Mouse (Mus musculus) MEL (cell line): ENCODE measurements at regions not wholly inside any gene's neighbourhood (a gene's known extent, or its start where the extent isn't known, plus 50 kb on each side); places are given as distances from the start of the nearest gene placed in this dataset.

Source experiments
- DNase-seq: peaks from one replicate; pipeline ENCODE4 v3.0.0; 2011; ENCODE audit warnings: low read depth, low spot score
- H3K27ac ChIP-seq: 2 replicates; pipeline ENCODE4 v1.5.1; 2012; ENCODE audit warnings: low read depth, mild to moderate bottlenecking, control low read depth, low read length, moderate library complexity; ENCODE audit not compliant: control insufficient read depth
- H3K27me3 ChIP-seq, 2 experiments: fragments of 150-350 bp in 1 of 2; sonication (generic) in 1 of 2; 2 replicates each; pipeline ENCODE4 v1.6.1; 2012; ENCODE audit warnings: low read length in 2 of 2, mild to moderate bottlenecking in 2 of 2, improper control_type of control experiment in 1 of 2, moderate library complexity in 1 of 2; ENCODE audit not compliant: insufficient read depth in 2 of 2, control insufficient read depth in 1 of 2
- H3K36me3 ChIP-seq, 2 experiments: 2 replicates each; pipeline ENCODE4 v1.6.1; 2012 to 2014; ENCODE audit warnings: low read length in 2 of 2, improper control_type of control experiment in 1 of 2, inconsistent platforms in 1 of 2, mild to moderate bottlenecking in 1 of 2; ENCODE audit not compliant: insufficient read depth in 2 of 2, control insufficient read depth in 1 of 2
- H3K4me1 ChIP-seq, 2 experiments: fragments of 150-350 bp in 1 of 2; sonication (generic) in 1 of 2; 2 replicates each; pipeline ENCODE4 v1.6.1; 2012; ENCODE audit warnings: low read length in 2 of 2, improper control_type of control experiment in 1 of 2, mild to moderate bottlenecking in 1 of 2; ENCODE audit not compliant: insufficient read depth in 2 of 2, control insufficient read depth in 1 of 2
- H3K4me3 ChIP-seq, 2 experiments: fragments of 150-350 bp in 1 of 2; sonication (generic) in 1 of 2; 2 replicates each; pipeline ENCODE4 v1.5.1; 2012; ENCODE audit warnings: low read depth in 2 of 2, low read length in 2 of 2, mild to moderate bottlenecking in 2 of 2, moderate library complexity in 2 of 2, control low read depth in 1 of 2, improper control_type of control experiment in 1 of 2; ENCODE audit not compliant: control insufficient read depth in 1 of 2, insufficient read depth in 1 of 2
- H3K79me2 ChIP-seq: 2 replicates; pipeline ENCODE4 v1.6.1; 2012; ENCODE audit warnings: mild to moderate bottlenecking, low read length, moderate library complexity; ENCODE audit not compliant: control insufficient read depth, poor library complexity, insufficient read depth
- H3K9ac ChIP-seq: 2 replicates; pipeline ENCODE4 v1.6.1; 2012; ENCODE audit warnings: low read depth, mild to moderate bottlenecking, control low read depth, low read length, moderate library complexity; ENCODE audit not compliant: control insufficient read depth, poor library complexity, severe bottlenecking
- H3K9me3 ChIP-seq: fragments of 150-350 bp; sonication (generic); replicated peaks from 2 replicates; pipeline ENCODE4 v1.6.1; 2012; ENCODE audit warnings: mild to moderate bottlenecking, low read length, improper control_type of control experiment, moderate library complexity; ENCODE audit not compliant: insufficient read depth
- CHD1 ChIP-seq: IDR thresholded peaks from 2 replicates; pipeline ENCODE4 v1.6.1; 2012; ENCODE audit warnings: low read depth, mild to moderate bottlenecking, inconsistent platforms, low read length, improper control_type of control experiment
- CHD2 ChIP-seq: IDR thresholded peaks from 2 replicates; pipeline ENCODE4 v1.6.1; 2011; ENCODE audit warnings: low read length, improper control_type of control experiment
- E2F4 ChIP-seq: IDR thresholded peaks from 2 replicates; pipeline ENCODE4 v1.6.1; 2011; ENCODE audit warnings: low read depth, low read length, improper control_type of control experiment, borderline replicate concordance
- ELF1 ChIP-seq: IDR thresholded peaks from 2 replicates; pipeline ENCODE4 v1.6.1; 2014; ENCODE audit warnings: low read depth, mild to moderate bottlenecking, inconsistent platforms, low read length, improper control_type of control experiment, moderate library complexity
- EP300 ChIP-seq, 2 experiments: IDR thresholded peaks; 2 replicates each; pipeline ENCODE4 v1.6.1; 2011; ENCODE audit warnings: improper control_type of control experiment in 2 of 2, low read length in 2 of 2, low read depth in 1 of 2, mild to moderate bottlenecking in 1 of 2
- ETS1 ChIP-seq: IDR thresholded peaks from 2 replicates; pipeline ENCODE4 v1.6.1; 2012; ENCODE audit warnings: low read depth, mild to moderate bottlenecking, inconsistent platforms, low read length, improper control_type of control experiment, moderate library complexity
- GATA1 ChIP-seq: IDR thresholded peaks from 2 replicates; pipeline ENCODE4 v1.6.1; 2011; ENCODE audit warnings: low read depth, low read length, improper control_type of control experiment
- HCFC1 ChIP-seq: IDR thresholded peaks from 2 replicates; pipeline ENCODE4 v1.6.1; 2012; ENCODE audit warnings: low read depth, mild to moderate bottlenecking, inconsistent platforms, low read length, improper control_type of control experiment, moderate library complexity
- JUND ChIP-seq: IDR thresholded peaks from 2 replicates; pipeline ENCODE4 v1.6.1; 2011; ENCODE audit warnings: low read depth, mild to moderate bottlenecking, improper control_type of control experiment, low read length
- KAT2A ChIP-seq: conservative IDR thresholded peaks from 2 replicates; pipeline ENCODE4 v1.6.1; 2012; ENCODE audit warnings: low read depth, low read length, improper control_type of control experiment, inconsistent platforms
- MAX ChIP-seq: IDR thresholded peaks from 2 replicates; pipeline ENCODE4 v1.6.1; 2011; ENCODE audit warnings: low read length, improper control_type of control experiment
- MAZ ChIP-seq: IDR thresholded peaks from 2 replicates; pipeline ENCODE4 v1.6.1; 2012; ENCODE audit warnings: low read depth, mild to moderate bottlenecking, inconsistent platforms, low read length, improper control_type of control experiment
- MEF2A ChIP-seq: IDR thresholded peaks from 2 replicates; pipeline ENCODE4 v1.6.1; 2014; ENCODE audit warnings: low read depth, mild to moderate bottlenecking, inconsistent platforms, low read length, improper control_type of control experiment; ENCODE audit not compliant: poor library complexity, insufficient replicate concordance, severe bottlenecking; ENCODE audit errors: extremely low read depth
- MXI1 ChIP-seq: IDR thresholded peaks from 2 replicates; pipeline ENCODE4 v1.6.1; 2011; ENCODE audit warnings: mild to moderate bottlenecking, low read depth, low read length, improper control_type of control experiment
- MYC ChIP-seq: IDR thresholded peaks from 2 replicates; pipeline ENCODE4 v1.6.1; 2011; ENCODE audit warnings: low read depth, mild to moderate bottlenecking, low read length, improper control_type of control experiment, moderate library complexity
- NELFE ChIP-seq: IDR thresholded peaks from 2 replicates; pipeline ENCODE4 v1.6.1; 2011; ENCODE audit warnings: low read depth, low read length, improper control_type of control experiment
- NRF1 ChIP-seq: IDR thresholded peaks from 2 replicates; pipeline ENCODE4 v1.6.1; 2014; ENCODE audit warnings: low read depth, mild to moderate bottlenecking, inconsistent platforms, low read length, improper control_type of control experiment, moderate library complexity; ENCODE audit not compliant: poor library complexity, insufficient read depth, severe bottlenecking
- POLR2A ChIP-seq, 2 experiments: IDR thresholded peaks; 2 replicates each; pipeline ENCODE4 v1.6.1; 2011 to 2012; ENCODE audit warnings: low read length in 2 of 2, mild to moderate bottlenecking in 2 of 2, control low read depth in 1 of 2, improper control_type of control experiment in 1 of 2, low read depth in 1 of 2, moderate library complexity in 1 of 2; ENCODE audit not compliant: control insufficient read depth in 1 of 2, insufficient read depth in 1 of 2, poor library complexity in 1 of 2
- POLR2AphosphoS5 ChIP-seq: IDR thresholded peaks from 2 replicates; pipeline ENCODE4 v1.6.1; 2012; ENCODE audit warnings: low read depth, borderline replicate concordance, mild to moderate bottlenecking, inconsistent platforms, low read length, moderate library complexity, mixed read lengths
- RCOR1 ChIP-seq: IDR thresholded peaks from 2 replicates; pipeline ENCODE4 v1.6.1; 2012; ENCODE audit warnings: low read depth, mild to moderate bottlenecking, inconsistent platforms, low read length, improper control_type of control experiment
- SMC3 ChIP-seq: IDR thresholded peaks from 2 replicates; pipeline ENCODE4 v1.6.1; 2011; ENCODE audit warnings: low read depth, low read length, improper control_type of control experiment
- TAL1 ChIP-seq: IDR thresholded peaks from 2 replicates; pipeline ENCODE4 v1.6.1; 2012; ENCODE audit warnings: mild to moderate bottlenecking, inconsistent platforms, low read length, moderate library complexity, mixed read lengths
- TCF12 ChIP-seq: IDR thresholded peaks from 2 replicates; pipeline ENCODE4 v1.6.1; 2014; ENCODE audit warnings: low read depth, mild to moderate bottlenecking, inconsistent platforms, low read length, improper control_type of control experiment, moderate library complexity
- UBTF ChIP-seq: IDR thresholded peaks from 2 replicates; pipeline ENCODE4 v1.6.1; 2012; ENCODE audit warnings: low read depth, mild to moderate bottlenecking, inconsistent platforms, low read length, improper control_type of control experiment, moderate library complexity, borderline replicate concordance; ENCODE audit not compliant: insufficient read depth
- USF1 ChIP-seq: IDR thresholded peaks from 2 replicates; pipeline ENCODE4 v1.6.1; 2014; ENCODE audit warnings: low read depth, mild to moderate bottlenecking, inconsistent platforms, low read length, improper control_type of control experiment, moderate library complexity
- USF2 ChIP-seq, 2 experiments: IDR thresholded peaks; 2 replicates each; pipeline ENCODE4 v1.6.1; 2011 to 2012; ENCODE audit warnings: improper control_type of control experiment in 2 of 2, low read length in 2 of 2, borderline replicate concordance in 1 of 2, inconsistent platforms in 1 of 2, low read depth in 1 of 2, mild to moderate bottlenecking in 1 of 2; ENCODE audit not compliant: insufficient read depth in 1 of 2
- ZKSCAN1 ChIP-seq: IDR thresholded peaks from 2 replicates; pipeline ENCODE4 v1.6.1; 2012; ENCODE audit warnings: low read depth, mild to moderate bottlenecking, inconsistent platforms, low read length, improper control_type of control experiment, moderate library complexity
- ZNF384 ChIP-seq: IDR thresholded peaks from 2 replicates; pipeline ENCODE4 v1.6.1; 2012; ENCODE audit warnings: low read depth, mild to moderate bottlenecking, inconsistent platforms, low read length, improper control_type of control experiment

GRCm38 (mm10) chr16:87295727-87296126, 58.3 kb upstream of the N6amt1 start:
- Histone ChIP-seq H3K4me1 (no peaks in the 10 kb centered on the region), H3K36me3 (no peaks in the 10 kb centered on the region), H3K27me3 (no peaks in the 10 kb centered on the region), H3K9ac (no peak overlapping the region), H3K9me3 (no peaks in the 10 kb centered on the region), H3K79me2 (no peaks in the 10 kb centered on the region), H3K4me3 (no peak overlapping the region), H3K27ac (no peak overlapping the region)
- DNase-seq = no peak
- TF ChIP-seq TCF12 (no peak), MXI1 (no peak), HCFC1 (no peak), SMC3 (no peak), ZNF384 (no peak), POLR2A (IDR thresholded peaks at IDR 0.05; ENCODE audit: control insufficient read depth in 1 of 2, insufficient read depth in 1 of 2, low read depth in 1 of 2, low read length in 2 of 2, poor library complexity in 1 of 2) (no peak), UBTF (no peak), CHD1 (no peak), POLR2AphosphoS5 (no peak), CHD2 (no peak), MAZ (no peak), MAX (no peak), EP300 (IDR thresholded peaks at IDR 0.05; ENCODE audit: low read depth in 1 of 2, low read length in 2 of 2) (no peak), RCOR1 (no peak), ELF1 (no peak), MYC (no peak), ETS1 (no peak), E2F4 (no peak), TAL1 (no peak)

- H3K4me3 ChIP-seq = no peak overlapping the region
- no peaks in the 10 kb centered on the region for H3K9me3 ChIP-seq
- TF ChIP-seq MAZ = no peak
- no peak for TF ChIP-seq SMC3
- no peak for TF ChIP-seq JUND
- no peak for TF ChIP-seq MEF2A
- no peak for TF ChIP-seq E2F4
- no peak for TF ChIP-seq NRF1
- TF ChIP-seq GATA1 = no peak
- no peak for TF ChIP-seq ETS1
- no peak for TF ChIP-seq ZKSCAN1
- TF ChIP-seq USF1 = no peak
- TF ChIP-seq USF2 (IDR thresholded peaks at IDR 0.05; ENCODE audit: borderline replicate concordance in 1 of 2, insufficient read depth in 1 of 2, low read depth in 1 of 2, low read length in 2 of 2) = no peak
- no peak for TF ChIP-seq NELFE
- TF ChIP-seq POLR2A (IDR thresholded peaks at IDR 0.05; ENCODE audit: control insufficient read depth in 1 of 2, insufficient read depth in 1 of 2, low read depth in 1 of 2, low read length in 2 of 2, poor library complexity in 1 of 2) = no peak
- TF ChIP-seq KAT2A = no peak
- no peak for TF ChIP-seq POLR2AphosphoS5
- TF ChIP-seq HCFC1 = no peak
- TF ChIP-seq MXI1 = no peak
- H3K27ac ChIP-seq = no peak overlapping the region
- no peaks in the 10 kb centered on the region for H3K79me2 ChIP-seq
- no peak overlapping the region for H3K9ac ChIP-seq
- no peak for DNase-seq
- H3K4me1 ChIP-seq = no peaks in the 10 kb centered on the region
- no peaks in the 10 kb centered on the region for H3K36me3 ChIP-seq
- no peaks in the 10 kb centered on the region for H3K27me3 ChIP-seq
These were observed 61.2 kb upstream of the N6amt1 start for GRCm38 (mm10) chr16:87292826-87293225.
